Mouse (Mus musculus) ovary, adult 18-20 months (tissue): Measurements from ENCODE around the gene Vmn2r113.
"Not testable (repeated sequence)": the region's sequence is repeated elsewhere in the genome, so short reads cannot be mapped to it uniquely, and the experiment has no call there.

ENCODE experiments used
- DNase-seq: peaks from one replicate; pipeline ENCODE4 v3.0.0; 2022; ENCODE audit warnings: low spot score, mixed read lengths

The Vmn2r113 gene

DNA sequence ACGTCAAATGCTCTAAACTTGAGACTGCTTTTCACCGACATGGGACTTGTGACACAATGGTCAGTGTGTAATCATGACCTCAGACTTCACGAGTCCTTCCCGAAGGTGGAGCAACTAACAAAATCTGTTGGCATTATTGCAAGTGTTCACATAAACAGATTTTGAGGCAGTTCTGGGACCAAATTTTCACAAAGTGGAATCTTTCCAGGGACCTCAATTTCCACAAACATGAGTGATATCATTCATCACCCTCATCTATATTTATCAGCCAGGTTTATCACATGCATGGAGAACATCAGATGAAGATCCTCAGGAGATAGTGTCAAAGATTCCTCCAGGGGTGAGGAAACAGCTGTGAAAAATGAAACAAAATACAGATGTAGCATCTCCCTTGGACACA, at the start of gene Vmn2r113:
Gene Vmn2r113 (plus strand): TSS at position 301 of the 400 bp plus-strand sequence.
- DNase-seq, result not testable (repeated sequence)
